Mouse (Mus musculus) liver, embryonic 14.5 days (tissue): ENCODE measurements at regions not wholly inside any gene's neighbourhood (a gene's known extent, or its start where the extent isn't known, plus 50 kb on each side); places are given as distances from the start of the nearest gene placed in this dataset.

Source experiments
- CTCF ChIP-seq: IDR thresholded peaks from 2 replicates; pipeline ENCODE4 v1.5.1; 2016; ENCODE audit warnings: antibody characterized with exemption, low read depth, control low read depth
- EP300 ChIP-seq: IDR thresholded peaks from 2 replicates; pipeline ENCODE4 v1.6.1; 2016; ENCODE audit warnings: antibody characterized with exemption, low read depth

GRCm38 (mm10) chr6:89070011-89070410 is 168.0 kb downstream of the Tpra1 start:
- TF ChIP-seq EP300 (no peak), CTCF (no peak)
